Mouse (Mus musculus): ENCODE data around the gene S1pr2.

- TF ChIP-seq CTCF (IDR thresholded peaks at IDR 0.05; ENCODE audit: borderline replicate concordance, insufficient read depth, low read length) (no peak), POLR2A (IDR thresholded peaks at IDR 0.05; ENCODE audit: low read depth, low read length) (peak; percentile 32; the same call in 1 of the 2 replicates)
Measured at GRCm38 (mm10) chr9:20975431-20976215, 958 bp downstream of the S1pr2 start.
